Mouse (Mus musculus) stomach, embryonic 15.5 days (tissue): Measurements from ENCODE around the gene Mki67. TPM values are rescaled to one million over a fixed set of nuclear protein-coding genes. Genes with fewer than 3 reads are reported as not detected.
"Not testable (repeated sequence)": the region's sequence is repeated elsewhere in the genome, so short reads cannot be mapped to it uniquely, and the experiment has no call there.

Experiments used
- ATAC-seq: fragments of 200-750 bp; cut with Nextera tagmentation; 2 replicates; pipeline ENCODE4 v1.8.0; 2017; ENCODE audit warnings: low read depth, moderate number of reproducible peaks, moderate TSS enrichment; ENCODE audit not compliant: insufficient read depth, low FRiP score
- H3K27ac ChIP-seq: fragments of 300-500 bp; sonication (generic); 2 replicates; pipeline ENCODE4 v1.5.1; 2015; ENCODE audit warnings: mild to moderate bottlenecking, inconsistent platforms
- H3K27me3 ChIP-seq: fragments of 300-500 bp; sonication (generic); replicated peaks from 2 replicates; pipeline ENCODE4 v1.6.1; 2015; ENCODE audit warnings: inconsistent platforms
- H3K36me3 ChIP-seq: fragments of 300-500 bp; sonication (generic); 2 replicates; pipeline ENCODE4 v1.6.1; 2015; ENCODE audit warnings: inconsistent platforms
- H3K4me1 ChIP-seq: fragments of 300-500 bp; sonication (generic); 2 replicates; pipeline ENCODE4 v1.6.1; 2015; ENCODE audit warnings: inconsistent platforms
- H3K4me2 ChIP-seq: fragments of 300-500 bp; sonication (generic); 2 replicates; pipeline ENCODE4 v1.6.1; 2015; ENCODE audit warnings: mild to moderate bottlenecking, inconsistent platforms
- H3K4me3 ChIP-seq: fragments of 300-500 bp; sonication (generic); replicated peaks from 2 replicates; pipeline ENCODE4 v1.5.1; 2015; ENCODE audit warnings: inconsistent platforms
- H3K9ac ChIP-seq: fragments of 300-500 bp; sonication (generic); 2 replicates; pipeline ENCODE4 v1.6.1; 2015; ENCODE audit warnings: inconsistent platforms
- H3K9me3 ChIP-seq: fragments of 300-500 bp; sonication (generic); 2 replicates; pipeline ENCODE4 v1.6.1; 2016; ENCODE audit warnings: inconsistent platforms
- WGBS: fragments of 180-500 bp; shearing (Covaris S2); methylation state at CpG from one replicate; pipeline ENCODE4 v1.1.7; 2015; 5-methylcytosine and 5-hydroxymethylcytosine counted together
- polyA plus RNA-seq: library from polyadenylated mRNA; unstranded; fragments of >200 nt; fragmentation: Nextera tagmentation; extraction: Ambion mirVana; gene quantifications from 2 replicates; pipeline ENCODE4 v1.2.1, GENCODE M21; 2015

The Mki67 gene
- polyA plus RNA-seq, 1 experiment from 2014 or later = 49.7 TPM

- H3K9ac ChIP-seq = no peak overlapping the region
- WGBS = 95% methylated on average over 5 of the region's 5 CpGs
- no peak overlapping the region for H3K4me3 ChIP-seq
- H3K27me3 ChIP-seq = no peaks in the 10 kb centered on the region
- ATAC-seq = no peak
- no peaks in the 10 kb centered on the region for H3K4me1 ChIP-seq
- no peak overlapping the region for H3K27ac ChIP-seq
- H3K36me3 ChIP-seq = peaks cover 62% of the 10 kb centered on the region
- no peak overlapping the region for H3K4me2 ChIP-seq
- no peaks in the 10 kb centered on the region for H3K9me3 ChIP-seq
Measured at GRCm38 (mm10) chr7:135694796-135695195, 21.4 kb downstream of the Mki67 start.

DNA sequence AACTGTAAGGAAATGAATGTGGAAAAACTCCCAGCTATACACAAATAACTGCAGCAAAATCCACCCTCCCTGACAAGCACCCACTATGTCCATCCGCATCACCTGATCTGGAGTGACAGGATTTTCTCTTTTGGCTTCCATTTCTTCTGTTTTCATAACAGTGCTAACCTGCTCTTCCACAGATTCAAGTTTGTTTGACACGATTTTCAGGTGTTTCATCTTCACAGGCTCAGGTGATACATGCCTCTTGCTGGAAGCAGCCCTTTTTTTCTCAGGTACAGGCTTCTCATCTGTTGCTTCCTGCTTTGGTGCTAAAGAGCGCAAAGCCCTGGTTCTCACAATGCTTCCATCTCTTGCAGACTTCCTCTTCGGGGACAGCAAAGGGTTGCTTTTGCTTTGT is 22.0 kb downstream of the Mki67 start:
- WGBS = 89% methylated on average over 4 of the region's 4 CpGs
- Histone ChIP-seq H3K9ac (no peak overlapping the region), H3K4me1 (no peaks in the 10 kb centered on the region), H3K36me3 (peaks cover 64% of the 10 kb centered on the region), H3K27me3 (no peaks in the 10 kb centered on the region), H3K9me3 (no peaks in the 10 kb centered on the region), H3K27ac (no peak overlapping the region), H3K4me2 (no peak overlapping the region), H3K4me3 (no peak overlapping the region)
- no peak for ATAC-seq

DNA sequence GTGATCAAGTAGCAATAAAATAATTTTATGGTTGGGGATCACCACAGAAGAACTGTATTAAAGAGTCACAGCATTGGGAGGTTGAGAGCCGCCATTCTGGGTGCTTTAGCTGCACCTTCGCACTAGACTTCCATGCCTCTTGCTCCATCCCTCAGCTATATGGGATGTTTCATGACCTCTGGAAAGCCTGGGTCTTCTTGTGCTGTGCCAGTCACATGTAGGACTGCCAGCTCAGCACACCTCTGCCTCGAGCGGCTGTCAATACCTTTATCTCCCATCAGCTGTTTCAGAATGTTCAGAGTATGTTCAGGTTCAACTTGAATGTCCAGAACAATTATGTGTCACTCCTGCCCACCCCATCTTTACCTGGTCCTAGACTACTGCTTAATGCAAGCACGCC is 24.2 kb downstream of the Mki67 start:
- Histone ChIP-seq H3K4me3 (no peak overlapping the region), H3K4me1 (no peaks in the 10 kb centered on the region), H3K27ac (no peak overlapping the region), H3K36me3 (peaks cover 66% of the 10 kb centered on the region), H3K4me2 (no peak overlapping the region), H3K9ac (no peak overlapping the region), H3K27me3 (no peaks in the 10 kb centered on the region), H3K9me3 (no peaks in the 10 kb centered on the region)
- ATAC-seq = no peak
- 94% methylated on average over 5 of the region's 5 CpGs for WGBS

GRCm38 (mm10) chr7:135689396-135689795 is 26.8 kb downstream of the Mki67 start:
- ATAC-seq = no peak
- Histone ChIP-seq H3K9ac (no peak overlapping the region), H3K4me2 (no peak overlapping the region), H3K27ac (no peak overlapping the region), H3K27me3 (no peaks in the 10 kb centered on the region), H3K36me3 (peaks cover 59% of the 10 kb centered on the region), H3K9me3 (no peaks in the 10 kb centered on the region), H3K4me3 (no peak overlapping the region), H3K4me1 (no peaks in the 10 kb centered on the region)
- 91% methylated on average over 7 of the region's 7 CpGs for WGBS

GRCm38 (mm10) chr7:135684938-135685337 is 31.2 kb downstream of the Mki67 start:
- peaks cover 27% of the 10 kb centered on the region for H3K36me3 ChIP-seq
- H3K9ac ChIP-seq = no peak overlapping the region
- no peak overlapping the region for H3K4me3 ChIP-seq
- H3K4me1 ChIP-seq = no peaks in the 10 kb centered on the region
- no peak overlapping the region for H3K4me2 ChIP-seq
- WGBS = 72% methylated on average over 7 of the region's 7 CpGs
- no peaks in the 10 kb centered on the region for H3K9me3 ChIP-seq
- no peak for ATAC-seq
- H3K27me3 ChIP-seq = no peaks in the 10 kb centered on the region
- no peak overlapping the region for H3K27ac ChIP-seq

GRCm38 (mm10) chr7:135684098-135684497 is 32.1 kb downstream of the Mki67 start:
- not testable (repeated sequence) for ATAC-seq, H3K4me3 ChIP-seq, H3K27me3 ChIP-seq, H3K9ac ChIP-seq, H3K4me1 ChIP-seq, H3K27ac ChIP-seq, H3K4me2 ChIP-seq, H3K9me3 ChIP-seq
- H3K36me3 ChIP-seq = peaks cover 22% of the 10 kb centered on the region
- WGBS = 62% methylated on average over 4 of the region's 4 CpGs

DNA sequence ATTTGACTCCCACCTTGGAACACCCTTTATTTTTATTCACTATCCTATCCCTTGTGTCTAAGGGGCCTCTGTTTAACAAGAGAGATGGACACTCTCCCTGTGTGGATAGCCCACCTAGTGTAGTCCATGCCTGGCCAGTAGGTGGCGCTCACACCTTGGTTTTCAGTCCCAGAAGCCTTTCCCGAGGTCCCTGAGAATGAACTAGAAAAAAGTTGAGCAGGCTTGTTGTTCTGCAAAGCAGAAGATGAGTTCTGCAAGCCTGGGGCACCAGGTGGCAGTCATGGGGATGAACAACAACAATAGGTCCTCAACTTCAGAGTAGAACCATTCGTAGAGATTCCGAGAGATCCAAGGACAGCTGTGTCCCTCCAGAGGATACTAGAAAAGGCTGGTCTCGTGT is 35.8 kb downstream of the Mki67 start:
- no peak overlapping the region for H3K27ac ChIP-seq
- 0 out of 2 replicates have a peak, but pooled peaks cover 3% of the 10 kb centered on the region for H3K36me3 ChIP-seq
- WGBS = 72% methylated on average over 5 of the region's 5 CpGs
- no peaks in the 10 kb centered on the region for H3K27me3 ChIP-seq
- no peak overlapping the region for H3K4me2 ChIP-seq
- H3K9me3 ChIP-seq = no peaks in the 10 kb centered on the region
- no peak for ATAC-seq
- H3K4me1 ChIP-seq = no peaks in the 10 kb centered on the region
- H3K4me3 ChIP-seq = no peak overlapping the region
- no peak overlapping the region for H3K9ac ChIP-seq

DNA sequence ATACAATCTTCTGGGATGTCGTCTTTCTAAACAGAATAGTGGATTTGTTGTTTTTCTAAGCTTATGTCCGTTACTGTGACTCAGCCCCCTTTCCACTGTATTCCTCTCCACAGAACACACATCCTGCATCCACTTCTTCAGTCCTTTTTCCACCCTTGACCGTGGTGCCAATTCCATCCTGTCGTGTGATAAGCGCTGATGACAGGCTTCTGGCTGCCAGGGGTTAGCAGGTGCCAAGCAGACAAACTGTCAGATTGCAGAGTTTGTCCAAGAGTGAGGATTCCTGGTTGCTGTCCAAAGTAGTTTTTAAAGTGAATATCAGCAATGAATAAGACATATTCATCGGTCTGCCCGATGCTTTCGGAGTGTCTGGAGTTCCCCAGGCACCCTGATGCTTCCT is 39.4 kb downstream of the Mki67 start:
- Histone ChIP-seq H3K27me3 (no peaks in the 10 kb centered on the region), H3K4me2 (no peak overlapping the region), H3K9ac (no peak overlapping the region), H3K27ac (no peak overlapping the region), H3K9me3 (no peaks in the 10 kb centered on the region), H3K4me1 (no peaks in the 10 kb centered on the region), H3K4me3 (no peak overlapping the region), H3K36me3 (no peaks in the 10 kb centered on the region)
- WGBS = 81% methylated on average over 8 of the region's 8 CpGs
- no peak for ATAC-seq

- H3K9me3 ChIP-seq = no peaks in the 10 kb centered on the region
- no peak overlapping the region for H3K4me3 ChIP-seq
- no peak for ATAC-seq
- no peak overlapping the region for H3K4me2 ChIP-seq
- no peaks in the 10 kb centered on the region for H3K27me3 ChIP-seq
- H3K36me3 ChIP-seq = no peaks in the 10 kb centered on the region; the same call in 1 of the 2 replicates
- WGBS = 64% methylated on average over 3 of the region's 3 CpGs
- H3K9ac ChIP-seq = no peak overlapping the region
- no peak overlapping the region for H3K27ac ChIP-seq
- no peaks in the 10 kb centered on the region for H3K4me1 ChIP-seq
Measured at GRCm38 (mm10) chr7:135673576-135673975, 42.6 kb downstream of the Mki67 start.

GRCm38 (mm10) chr7:135668852-135669739 is 47.1 kb downstream of the Mki67 start:
- H3K27me3 ChIP-seq = no peaks in the 10 kb centered on the region
- H3K27ac ChIP-seq = no peak overlapping the region
- H3K36me3 ChIP-seq = no peaks in the 10 kb centered on the region; the same call in 1 of the 2 replicates
- no peaks in the 10 kb centered on the region for H3K9me3 ChIP-seq
- H3K4me2 ChIP-seq = no peak overlapping the region
- H3K4me3 ChIP-seq = no peak overlapping the region
- WGBS = 36% methylated on average over 16 of the region's 16 CpGs
- no peaks in the 10 kb centered on the region for H3K4me1 ChIP-seq
- no peak; the same call in 1 of the 2 replicates for ATAC-seq
- no peak overlapping the region for H3K9ac ChIP-seq

GRCm38 (mm10) chr7:135666314-135666713 is 49.8 kb downstream of the Mki67 start:
- H3K27ac ChIP-seq = no peak overlapping the region
- no peaks in the 10 kb centered on the region for H3K4me1 ChIP-seq
- H3K9ac ChIP-seq = no peak overlapping the region
- no peak for ATAC-seq
- H3K9me3 ChIP-seq = no peaks in the 10 kb centered on the region
- H3K4me2 ChIP-seq = no peak overlapping the region
- no peak overlapping the region for H3K4me3 ChIP-seq
- 77% methylated on average over 2 of the region's 2 CpGs for WGBS
- no peaks in the 10 kb centered on the region; the same call in 1 of the 2 replicates for H3K36me3 ChIP-seq
- H3K27me3 ChIP-seq = no peaks in the 10 kb centered on the region

DNA sequence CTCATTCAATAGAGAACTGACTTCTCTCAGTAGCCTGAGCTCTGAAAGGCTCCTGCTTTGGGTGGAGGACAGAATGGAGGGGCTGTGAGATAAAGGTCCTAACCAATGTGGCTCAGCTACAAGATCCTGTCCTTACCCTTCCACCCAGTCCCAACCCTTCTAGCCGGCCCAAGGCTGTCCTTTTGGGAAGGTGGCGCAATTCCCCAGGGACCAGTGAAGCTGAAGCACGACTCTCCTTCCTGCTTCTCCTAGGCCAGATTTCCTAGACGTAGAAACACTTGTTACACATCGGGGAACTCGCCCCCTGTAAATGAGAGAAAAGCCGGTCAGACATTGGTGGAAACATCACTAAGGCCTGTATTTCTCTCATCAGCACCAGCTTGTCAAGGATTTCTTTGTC is 52.0 kb downstream of the Mki67 start:
- Histone ChIP-seq H3K27me3 (no peaks in the 10 kb centered on the region), H3K4me2 (no peak overlapping the region), H3K9ac (no peak overlapping the region), H3K4me1 (no peaks in the 10 kb centered on the region), H3K4me3 (no peak overlapping the region), H3K36me3 (no peaks in the 10 kb centered on the region), H3K27ac (no peak overlapping the region), H3K9me3 (no peaks in the 10 kb centered on the region)
- 78% methylated on average over 7 of the region's 7 CpGs for WGBS
- ATAC-seq = no peak
